Mouse (Mus musculus) left cerebral cortex, adult 11 months (tissue): ENCODE data around the gene Nubp2.

Experiments used
- DNase-seq: peaks from one replicate; pipeline ENCODE4 v3.0.0; 2022; ENCODE audit warnings: low spot score

Gene Nubp2

GRCm38 (mm10) chr17:24894061-24894994, 8.2 kb upstream of the Nubp2 start:
- DNase-seq, result no peak

DNA sequence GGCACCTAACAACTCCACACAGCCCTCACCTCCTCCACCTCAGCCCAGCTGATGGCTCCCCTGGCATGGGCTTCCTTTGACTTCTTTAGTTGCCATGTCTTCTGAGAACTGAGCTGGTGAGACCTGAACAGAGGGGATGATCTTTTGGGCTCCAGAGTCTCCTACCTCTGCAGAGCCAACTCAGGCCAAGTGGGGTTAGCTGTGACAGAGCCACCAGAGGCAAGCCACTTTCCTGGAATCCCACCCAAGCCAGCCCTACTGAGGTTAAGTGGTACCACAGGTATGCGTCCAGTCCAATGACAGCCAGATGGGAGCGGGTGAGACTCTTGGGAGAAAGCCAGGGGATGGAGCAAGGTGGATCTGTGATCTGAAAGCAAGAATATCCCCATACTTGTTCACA, 7.1 kb upstream of the Nubp2 start:
- DNase-seq, result no peak

DNA sequence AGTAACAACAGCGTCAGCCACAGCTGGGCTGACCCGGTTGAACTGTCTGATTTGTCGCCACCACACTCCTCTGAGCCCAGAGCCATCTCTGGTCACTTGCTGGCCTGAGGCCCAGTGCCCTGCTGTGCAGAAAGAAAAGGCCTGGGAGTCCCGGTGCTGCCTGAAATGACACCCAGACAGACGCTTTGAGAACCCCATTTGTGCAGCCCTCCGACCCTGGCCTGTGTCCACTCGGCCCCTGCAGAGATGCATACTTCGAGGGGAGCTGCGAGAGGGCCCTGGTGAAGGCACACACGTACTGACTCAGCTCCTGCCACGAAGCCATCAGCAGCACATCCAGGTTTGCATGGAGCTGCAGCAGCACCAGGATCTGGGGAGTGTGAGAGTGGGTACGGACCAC, 6.6 kb upstream of the Nubp2 start:
- DNase-seq, result no peak

- no peak for DNase-seq
These were observed 5.2 kb upstream of the Nubp2 start for GRCm38 (mm10) chr17:24891321-24891720.

GRCm38 (mm10) chr17:24890151-24891092, 4.3 kb upstream of the Nubp2 start:
- no peak for DNase-seq

DNA sequence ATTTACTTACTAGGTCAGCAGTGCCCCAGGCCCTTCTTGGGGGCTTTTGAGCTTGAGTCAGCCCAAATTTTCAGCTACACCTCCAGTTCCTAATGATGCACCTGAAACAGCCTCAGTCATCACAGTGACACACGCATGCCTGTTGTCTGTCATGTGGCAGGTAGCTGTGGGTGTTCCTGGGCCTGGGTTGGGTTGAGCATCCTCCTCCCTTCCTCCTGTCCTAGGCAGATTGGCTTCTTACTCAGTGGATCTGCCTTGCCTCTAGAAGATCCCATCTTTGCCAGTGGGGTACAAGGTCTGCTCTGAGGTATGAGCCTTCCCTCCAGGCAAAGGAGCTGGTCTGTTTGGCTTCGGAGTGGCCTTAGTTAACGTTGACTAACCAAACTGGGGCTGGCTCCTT, 2.7 kb upstream of the Nubp2 start:
- no peak for DNase-seq

DNA sequence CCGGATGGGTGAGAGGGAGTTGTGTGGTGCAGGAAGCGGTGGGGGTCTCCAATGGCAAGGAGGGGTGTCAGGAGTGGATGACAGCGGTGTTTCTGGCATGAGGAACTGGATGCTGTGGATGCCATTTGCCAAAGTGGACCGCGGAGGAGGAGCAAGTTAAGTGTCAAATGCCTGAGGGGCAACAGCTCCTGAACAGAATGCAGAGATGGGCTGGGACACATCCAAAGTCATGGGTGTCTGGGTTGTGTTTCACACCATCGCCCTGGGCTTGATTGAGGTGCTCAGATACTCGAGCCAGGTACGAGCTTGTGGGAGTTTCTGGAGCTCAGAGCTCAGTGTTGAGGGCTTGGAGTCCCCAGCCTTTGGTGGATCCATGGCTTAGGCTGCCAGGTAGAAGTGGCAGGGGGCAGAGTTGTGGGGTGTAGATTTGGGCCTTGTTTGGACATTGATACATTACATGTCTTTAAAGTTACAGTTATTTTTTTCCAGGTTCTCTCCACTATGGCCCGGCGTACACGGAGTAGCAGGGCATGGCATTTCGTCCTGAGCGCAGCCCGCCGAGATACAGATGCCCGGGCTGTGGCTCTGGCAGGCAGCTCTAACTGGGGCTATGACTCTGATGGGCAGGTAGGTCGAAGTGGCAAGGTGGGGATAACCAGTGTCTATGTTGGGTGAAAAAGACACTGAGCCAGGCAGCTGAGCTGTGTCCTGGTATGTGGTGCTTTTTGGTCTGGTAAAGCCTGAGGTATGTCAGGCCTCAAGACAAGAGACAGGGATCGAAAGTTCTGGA, 1.3 kb upstream of the Nubp2 start:
- no peak for DNase-seq

DNA sequence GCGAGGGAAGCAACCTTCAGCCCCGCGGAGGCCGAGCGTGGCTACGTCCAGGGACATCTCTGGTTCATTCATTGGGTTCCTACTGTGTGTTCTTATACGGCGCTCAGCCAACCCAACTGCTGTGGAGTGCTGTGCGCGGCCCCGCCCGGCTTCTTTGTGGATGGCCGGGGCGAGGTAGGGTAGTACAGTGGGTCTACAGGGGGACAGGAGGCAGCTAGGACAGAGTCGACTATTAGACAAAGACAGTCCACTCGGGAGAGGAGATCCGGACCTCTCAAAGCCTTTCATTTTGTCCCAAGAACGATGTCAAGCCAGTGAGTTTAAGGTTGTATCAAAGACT, 753 bp upstream of the Nubp2 start:
- no peak for DNase-seq

GRCm38 (mm10) chr17:24885356-24886133, 604 bp downstream of the Nubp2 start:
- DNase-seq, result no peak

- no peak for DNase-seq
These were observed 1.8 kb downstream of the Nubp2 start for GRCm38 (mm10) chr17:24884391-24884790.

- no peak for DNase-seq
These were observed 4.3 kb downstream of the Nubp2 start for GRCm38 (mm10) chr17:24881738-24882440.

DNA sequence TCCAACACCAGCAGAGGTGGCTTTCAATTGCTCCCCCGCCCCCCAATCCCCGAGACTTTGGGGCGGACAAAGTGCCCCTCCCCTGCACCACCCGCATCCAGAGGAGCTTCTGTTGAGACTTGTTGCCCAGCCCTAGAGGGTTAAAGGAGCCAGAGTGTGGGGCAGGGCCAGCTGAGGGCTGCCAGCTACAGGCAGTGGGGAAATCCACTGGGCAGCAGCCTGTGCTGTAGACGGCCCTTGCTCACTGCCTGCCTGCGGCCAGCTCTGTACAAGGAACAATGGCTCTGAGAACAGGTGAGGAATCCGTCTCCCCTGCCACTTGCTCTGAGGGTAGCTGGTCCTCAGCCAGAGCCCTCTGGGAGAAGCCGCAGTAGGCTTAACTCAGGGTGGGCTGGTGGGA, 7.6 kb downstream of the Nubp2 start:
- DNase-seq, result no peak

- DNase-seq, result no peak
These were observed 8.1 kb downstream of the Nubp2 start for GRCm38 (mm10) chr17:24878117-24878397.

DNA sequence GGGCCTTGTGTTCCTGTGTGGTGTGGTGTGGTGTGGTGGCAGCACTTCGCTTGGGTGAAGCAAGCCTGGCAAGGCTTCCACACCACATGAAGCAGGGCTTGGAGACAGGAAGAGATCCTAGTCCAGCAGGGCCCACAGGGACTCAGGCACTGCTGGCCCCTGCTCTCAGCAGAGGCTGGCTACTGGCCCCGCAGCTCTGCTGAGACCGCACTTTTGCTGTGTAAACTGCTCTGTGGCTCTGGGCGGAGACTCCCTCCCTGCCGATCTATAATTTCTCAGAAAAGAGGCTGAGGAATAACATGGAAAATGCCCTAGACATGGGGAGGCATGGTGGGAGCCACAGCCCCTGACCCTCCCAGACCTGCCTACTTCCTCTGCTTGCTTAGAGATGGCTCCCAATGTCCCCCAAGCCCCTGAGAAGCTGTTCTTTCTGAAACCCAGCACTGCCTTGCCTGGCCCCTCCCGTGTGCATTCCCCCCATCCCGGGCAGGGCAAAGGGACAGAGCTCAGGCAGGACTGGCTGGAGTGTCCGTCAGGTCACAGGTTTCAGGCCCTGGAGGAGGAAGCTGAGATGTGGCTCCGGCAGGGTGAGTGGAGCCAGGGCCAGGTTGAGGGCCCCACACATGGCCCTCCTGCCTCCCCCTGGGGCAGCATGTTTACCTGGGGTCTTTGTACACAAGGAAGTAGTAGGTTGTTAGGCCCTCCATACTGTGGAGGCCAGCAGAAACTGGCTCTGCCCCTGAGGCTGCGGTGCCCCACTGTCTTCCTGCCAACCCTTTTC, 8.6 kb downstream of the Nubp2 start:
- no peak for DNase-seq

GRCm38 (mm10) chr17:24874989-24875388, 11.2 kb downstream of the Nubp2 start:
- no peak for DNase-seq

DNA sequence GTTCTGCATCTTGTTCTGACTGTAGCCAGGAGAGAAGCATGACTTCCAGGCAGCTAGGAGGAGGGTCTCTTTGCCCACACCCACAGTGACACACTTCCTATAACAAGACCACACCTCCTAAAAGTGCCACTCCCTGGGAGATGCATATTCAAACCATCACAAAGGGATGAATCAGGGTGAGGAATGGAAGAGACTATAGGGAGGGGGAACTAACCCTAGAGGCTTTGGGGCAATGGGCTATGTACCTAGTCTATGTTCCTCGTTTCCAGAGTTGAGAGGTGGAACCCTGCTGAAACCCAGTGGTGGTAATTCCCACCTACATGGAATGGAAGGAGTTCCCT, 11.8 kb downstream of the Nubp2 start:
- no peak for DNase-seq

DNA sequence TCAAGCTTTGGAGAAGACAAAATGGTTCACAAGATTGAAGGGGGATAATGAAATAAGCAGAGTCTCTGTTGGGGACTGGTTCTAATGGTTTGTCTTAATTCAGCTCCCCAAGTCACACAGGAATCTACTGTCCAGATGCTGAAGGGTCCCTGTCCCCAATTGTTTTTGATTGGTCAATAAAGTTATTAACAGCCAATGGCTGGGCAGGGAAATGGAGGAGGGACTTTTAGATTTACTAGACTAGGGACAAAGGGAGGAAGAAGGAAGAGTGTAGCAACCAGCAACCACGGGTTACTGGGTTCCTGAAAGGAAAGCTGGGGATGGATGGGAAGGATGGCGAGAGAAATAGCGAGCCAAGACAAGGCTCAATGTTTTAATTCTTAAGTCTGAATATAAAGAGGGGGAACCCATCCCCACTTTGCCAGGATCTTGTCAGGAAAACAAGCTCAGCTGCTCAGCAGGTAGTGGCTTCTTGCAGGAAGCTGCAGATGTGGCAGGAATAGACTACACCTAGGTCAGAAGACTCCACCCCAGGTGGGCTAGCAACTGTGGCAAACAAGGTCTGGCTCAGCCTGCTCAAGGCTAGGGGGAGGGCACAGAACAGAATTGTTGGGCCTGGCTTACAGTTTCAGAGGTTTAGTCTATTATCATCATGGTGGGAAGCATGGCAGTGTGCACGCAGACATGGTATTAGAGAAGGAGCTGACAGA, 12.3 kb downstream of the Nubp2 start:
- no peak for DNase-seq

- DNase-seq, result no peak
These were observed 18.2 kb downstream of the Nubp2 start for GRCm38 (mm10) chr17:24867914-24868313.

DNA sequence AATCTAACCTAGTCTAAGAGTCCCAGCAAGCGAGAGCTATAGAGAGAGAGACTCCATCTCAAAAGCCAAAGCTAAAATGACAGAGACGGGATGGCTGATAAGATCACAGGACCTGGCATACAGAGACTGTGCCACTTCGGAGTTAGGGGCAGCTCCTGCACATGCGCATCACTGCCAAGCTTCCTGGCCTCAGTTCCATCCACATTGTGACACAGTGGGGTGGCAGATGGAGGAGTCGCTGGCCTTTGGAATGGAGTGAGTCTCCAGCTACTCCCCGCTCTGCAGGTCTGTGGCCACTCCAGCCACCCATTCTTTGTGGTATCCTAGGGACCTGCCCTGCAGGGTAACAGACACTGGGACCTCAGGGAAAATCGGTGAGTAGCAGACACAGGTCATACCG, 20.4 kb downstream of the Nubp2 start, which contains the start of gene Igfals:
Igfals (plus strand) TSS at position 222 of the 400 bp plus-strand sequence.
- DNase-seq, result no peak

DNA sequence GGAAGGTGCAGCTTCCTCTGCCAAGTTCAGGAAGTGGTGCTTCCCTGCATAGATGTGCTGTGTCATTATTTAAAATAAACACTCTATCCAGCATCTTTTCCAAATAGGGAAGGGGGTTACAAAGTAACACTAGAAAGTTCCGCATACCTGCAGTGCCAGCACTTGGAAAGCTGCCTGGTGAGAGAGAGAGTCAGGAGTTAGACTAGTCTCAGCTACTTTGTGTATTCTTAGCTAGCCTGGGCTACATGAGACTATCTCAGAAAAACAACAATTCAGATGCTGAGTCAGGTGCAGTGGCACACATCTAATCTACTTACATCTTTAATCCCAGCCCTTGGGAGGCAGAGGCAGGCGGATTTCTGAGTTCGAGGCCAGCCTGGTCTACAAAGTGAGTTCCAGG, 24.4 kb downstream of the Nubp2 start:
- no peak for DNase-seq
